Mouse (Mus musculus) retina, adult 2 months (tissue): ENCODE measurements around the gene AI464131.

Source experiments
- DNase-seq: peaks from one replicate; pipeline ENCODE4 v3.0.0-alpha.2; 2012; ENCODE audit warnings: low read depth, low spot score

The AI464131 gene

DNA sequence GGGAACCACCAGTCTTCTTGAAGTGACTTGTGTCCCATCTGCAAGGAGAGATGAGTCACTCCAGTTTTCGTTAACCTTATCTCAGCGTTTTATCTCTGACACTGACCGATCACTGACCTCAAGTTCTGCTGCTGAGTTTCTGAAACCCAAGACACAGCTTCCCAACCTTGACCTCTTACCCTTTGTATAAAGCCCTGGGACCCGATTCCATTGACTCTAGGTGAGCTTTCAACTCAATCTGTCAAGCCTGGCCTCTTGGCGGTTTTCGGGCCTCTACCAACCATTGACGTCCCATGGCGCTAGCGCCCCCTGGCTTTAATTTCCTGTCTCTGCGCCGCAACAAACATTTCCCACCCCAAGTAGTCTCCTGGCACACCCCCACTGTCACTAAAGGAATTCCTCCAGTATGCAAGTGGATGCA is 2.3 kb upstream of the AI464131 start:
- DNase-seq = no peak

DNA sequence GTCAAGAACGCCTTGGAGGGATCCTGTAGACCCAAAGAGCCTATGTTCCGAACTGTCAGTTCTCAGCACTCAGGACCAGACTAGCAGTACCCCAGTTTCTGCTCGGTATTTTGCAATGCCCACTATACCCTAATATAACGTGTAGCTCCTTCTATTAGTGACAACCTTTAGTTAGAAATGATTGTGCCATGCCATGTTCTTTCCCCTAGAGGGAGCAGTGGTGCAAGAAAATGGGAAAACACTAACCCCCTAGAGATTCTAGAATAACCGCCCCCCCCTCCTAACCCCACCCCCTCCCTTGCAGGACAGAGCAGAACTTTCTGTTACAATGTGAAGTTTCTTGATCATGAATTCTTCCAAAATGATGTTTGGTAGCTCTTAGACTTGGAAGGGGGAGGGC is 1.4 kb upstream of the AI464131 start:
- DNase-seq = no peak

- no peak for DNase-seq
These were observed 520 bp downstream of the AI464131 start for GRCm38 (mm10) chr4:41502171-41502940.

DNA sequence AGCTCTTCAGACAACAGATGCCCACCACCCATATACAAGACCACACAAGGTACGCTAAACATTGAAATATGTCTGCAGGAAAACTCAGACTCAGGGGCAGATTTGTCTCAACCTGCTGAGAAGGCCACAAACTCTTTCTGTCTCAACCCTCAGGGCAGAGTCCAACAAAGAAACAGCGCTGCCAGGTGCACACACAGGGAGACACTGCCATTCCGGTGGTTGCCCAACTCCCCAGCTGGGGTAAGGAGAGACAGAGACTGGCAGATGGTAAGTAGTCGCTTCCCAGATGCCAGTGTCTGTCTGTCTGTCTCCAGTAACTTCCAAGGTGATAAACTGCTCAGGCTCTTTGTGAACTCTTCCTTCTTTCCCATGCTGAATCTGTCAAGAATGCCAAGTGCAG is 2.1 kb downstream of the AI464131 start:
- no peak for DNase-seq

DNA sequence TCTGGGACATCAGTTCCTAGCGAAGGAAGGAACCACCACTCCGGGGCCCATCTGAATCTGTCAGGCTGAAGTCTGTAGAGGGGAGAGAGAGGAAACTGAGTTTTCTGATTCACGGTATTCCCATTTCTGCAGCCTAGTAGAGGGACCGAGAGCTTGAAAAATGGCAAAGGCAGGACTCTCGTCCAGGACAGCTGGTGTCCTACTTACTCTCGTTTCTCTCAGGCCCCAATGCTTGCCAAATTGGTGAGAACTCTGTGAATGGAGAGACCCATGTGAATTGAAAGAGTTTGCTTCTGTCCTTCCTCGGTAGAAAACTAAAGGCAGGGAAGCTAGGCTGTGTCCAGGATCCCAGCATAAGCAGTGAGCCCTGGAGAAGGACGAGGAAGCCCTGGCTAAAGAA is 3.3 kb downstream of the AI464131 start:
- DNase-seq = no peak

- DNase-seq = no peak
These were observed 3.9 kb downstream of the AI464131 start for GRCm38 (mm10) chr4:41498921-41499391.

DNA sequence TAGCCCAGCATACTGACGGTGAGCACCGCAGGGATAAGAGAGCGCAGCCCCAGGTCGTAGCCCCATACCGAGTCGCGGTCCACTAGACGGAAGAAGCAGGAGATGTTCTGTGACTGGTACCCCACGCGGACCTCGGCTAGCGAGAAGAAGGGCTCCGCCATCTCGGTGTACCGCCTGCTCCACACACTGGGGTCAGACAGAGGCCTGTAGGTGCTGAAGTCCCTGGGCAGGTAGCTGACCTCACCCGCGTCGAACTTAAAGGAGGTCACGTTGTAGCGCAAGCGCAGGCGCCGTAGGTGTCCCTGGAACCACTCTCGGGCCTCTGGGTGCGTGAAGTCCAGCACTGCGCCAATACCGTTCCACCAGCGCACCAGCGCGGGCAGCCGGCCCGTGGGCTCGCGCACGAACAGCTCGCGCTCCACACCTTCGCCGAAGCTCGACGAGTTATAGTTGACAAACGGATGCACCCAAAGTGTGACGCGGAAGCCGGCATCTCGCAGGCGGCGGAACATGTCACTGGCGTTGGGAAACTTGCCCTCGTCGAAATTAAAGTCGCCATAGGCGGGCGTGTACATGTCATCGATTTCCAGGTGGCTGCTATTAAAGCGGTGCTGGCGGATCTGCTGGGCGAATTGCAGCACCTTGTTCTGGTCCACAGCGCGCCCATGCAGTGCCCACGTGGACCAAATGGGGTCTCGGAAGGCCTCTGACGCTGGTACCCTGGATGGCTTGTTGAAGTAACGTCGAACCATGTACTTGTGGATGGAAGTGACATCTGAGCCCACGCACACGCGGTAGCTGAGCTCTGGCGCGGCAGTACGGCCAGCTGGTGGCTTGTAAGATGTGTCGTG is 4.7 kb downstream of the AI464131 start:
- DNase-seq = no peak

- DNase-seq = no peak
These were observed 5.3 kb downstream of the AI464131 start for GRCm38 (mm10) chr4:41497579-41497978.

DNA sequence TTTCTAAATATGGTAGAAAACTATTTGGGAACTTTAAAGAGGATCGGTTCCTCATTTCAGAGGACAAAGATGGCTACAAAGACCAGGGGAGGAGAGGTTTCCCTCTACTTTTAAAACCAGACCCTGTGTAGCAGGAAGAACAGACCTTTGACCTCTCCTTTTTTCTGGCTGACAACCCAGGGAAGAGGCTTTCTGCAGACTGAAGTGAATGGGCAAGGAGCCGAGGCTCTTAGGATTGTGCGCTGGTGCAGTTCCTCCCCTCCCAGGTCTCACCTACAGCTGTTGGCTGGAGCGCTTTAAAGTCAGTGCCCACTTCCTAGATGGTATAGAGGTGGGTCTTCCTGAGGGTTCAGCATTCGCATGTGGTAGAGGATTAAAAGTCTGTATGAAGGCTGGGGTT is 5.8 kb downstream of the AI464131 start:
- DNase-seq = no peak

DNA sequence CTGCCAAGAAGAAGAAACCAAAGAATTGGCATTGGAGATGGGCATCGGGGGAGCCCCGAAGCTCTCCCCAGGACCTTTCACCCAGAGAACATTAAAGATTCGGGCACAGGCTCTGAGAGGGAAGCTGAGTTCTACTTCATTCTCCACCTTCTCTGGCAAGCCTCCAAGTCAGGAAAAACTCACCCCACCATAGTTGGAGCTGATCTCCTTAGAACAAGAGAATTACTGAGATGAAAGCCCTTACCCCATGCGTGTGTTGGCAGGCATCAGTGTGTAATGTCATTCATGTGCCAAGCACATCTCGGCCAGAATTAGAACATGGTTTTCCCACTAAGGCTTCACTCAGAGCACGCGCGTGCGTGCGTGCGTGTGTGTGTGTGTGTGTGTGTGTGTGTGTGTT is 7.0 kb downstream of the AI464131 start:
- DNase-seq = no peak

DNA sequence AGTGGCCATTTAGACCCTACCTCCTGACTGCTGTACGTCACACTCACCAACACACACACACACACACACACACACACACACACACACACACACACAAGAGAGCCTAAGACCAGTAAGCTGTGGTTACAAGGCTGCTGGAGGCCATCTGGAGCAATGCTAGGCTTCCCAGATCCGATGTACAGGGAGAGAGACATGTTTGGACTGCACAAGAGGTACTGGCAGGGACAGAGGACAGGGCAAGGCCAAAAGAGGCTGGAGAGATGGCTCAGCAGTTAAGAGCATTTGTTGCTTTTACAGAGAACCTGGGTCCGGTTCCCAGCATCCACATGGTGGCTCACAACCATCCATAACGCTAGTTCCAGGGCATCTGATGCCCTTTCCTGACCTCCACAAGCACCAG is 7.8 kb downstream of the AI464131 start:
- no peak for DNase-seq

GRCm38 (mm10) chr4:41494378-41494777 is 8.5 kb downstream of the AI464131 start:
- no peak for DNase-seq

GRCm38 (mm10) chr4:41493464-41494116 is 9.3 kb downstream of the AI464131 start:
- DNase-seq = no peak

DNA sequence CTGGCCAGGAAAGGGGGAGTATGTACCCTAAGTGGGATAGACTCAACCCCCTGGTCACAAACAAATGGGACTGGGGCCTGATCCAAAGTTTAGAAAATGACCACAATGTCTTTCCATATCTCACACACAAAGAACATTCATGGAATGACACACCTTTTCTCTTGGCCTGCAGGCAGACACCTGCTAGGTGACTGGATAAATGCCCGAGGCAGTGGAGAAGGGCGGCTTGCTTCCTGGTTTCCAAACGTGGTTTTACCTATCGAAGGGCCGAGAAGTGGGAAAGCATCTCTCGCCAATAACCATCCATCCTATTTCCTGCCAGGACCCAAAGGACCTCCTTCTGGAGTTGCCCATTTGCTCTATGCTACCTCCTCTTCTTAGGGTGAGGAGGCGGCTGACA is 9.9 kb downstream of the AI464131 start:
- no peak for DNase-seq

DNA sequence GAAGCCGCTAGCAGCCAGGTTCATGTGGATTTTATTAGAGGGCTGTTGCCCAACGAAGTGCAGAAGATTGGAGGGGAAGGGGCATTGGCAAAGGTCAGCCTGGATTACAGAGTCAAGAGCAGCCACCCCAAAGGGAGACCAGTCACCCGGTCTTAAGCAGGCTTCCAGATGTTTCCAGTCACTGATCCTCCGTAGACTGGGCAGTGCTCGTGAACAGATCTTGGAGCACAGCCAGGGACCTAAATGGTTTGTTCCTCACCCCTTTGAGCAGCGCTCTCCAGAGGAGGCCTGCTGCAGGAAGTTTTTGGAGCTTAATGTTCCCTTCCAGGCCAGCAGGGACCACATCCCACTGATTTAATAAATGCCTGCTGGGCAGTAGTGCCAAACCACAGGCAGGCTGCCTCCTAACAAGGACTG is 21.3 kb downstream of the AI464131 start:
- no peak for DNase-seq

GRCm38 (mm10) chr4:41480254-41480653 is 22.6 kb downstream of the AI464131 start:
- no peak for DNase-seq

DNA sequence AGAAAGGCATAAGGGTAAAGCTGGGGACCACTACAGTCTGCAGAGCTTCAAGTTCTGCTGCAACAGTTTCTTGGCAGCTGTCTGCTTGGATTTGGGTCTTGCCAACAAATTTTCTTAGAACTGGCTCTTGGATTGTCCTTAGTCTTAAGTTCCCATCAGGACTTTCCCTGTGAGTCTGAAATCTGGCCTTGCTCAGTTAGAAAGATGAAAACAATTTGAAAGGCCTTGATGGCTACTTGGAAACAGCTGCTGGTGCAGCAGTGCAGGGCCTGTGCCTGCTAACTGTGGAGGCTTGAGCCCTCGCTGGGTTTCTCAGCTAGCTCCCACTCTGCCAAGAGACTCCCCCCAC is 23.4 kb downstream of the AI464131 start:
- no peak for DNase-seq

DNA sequence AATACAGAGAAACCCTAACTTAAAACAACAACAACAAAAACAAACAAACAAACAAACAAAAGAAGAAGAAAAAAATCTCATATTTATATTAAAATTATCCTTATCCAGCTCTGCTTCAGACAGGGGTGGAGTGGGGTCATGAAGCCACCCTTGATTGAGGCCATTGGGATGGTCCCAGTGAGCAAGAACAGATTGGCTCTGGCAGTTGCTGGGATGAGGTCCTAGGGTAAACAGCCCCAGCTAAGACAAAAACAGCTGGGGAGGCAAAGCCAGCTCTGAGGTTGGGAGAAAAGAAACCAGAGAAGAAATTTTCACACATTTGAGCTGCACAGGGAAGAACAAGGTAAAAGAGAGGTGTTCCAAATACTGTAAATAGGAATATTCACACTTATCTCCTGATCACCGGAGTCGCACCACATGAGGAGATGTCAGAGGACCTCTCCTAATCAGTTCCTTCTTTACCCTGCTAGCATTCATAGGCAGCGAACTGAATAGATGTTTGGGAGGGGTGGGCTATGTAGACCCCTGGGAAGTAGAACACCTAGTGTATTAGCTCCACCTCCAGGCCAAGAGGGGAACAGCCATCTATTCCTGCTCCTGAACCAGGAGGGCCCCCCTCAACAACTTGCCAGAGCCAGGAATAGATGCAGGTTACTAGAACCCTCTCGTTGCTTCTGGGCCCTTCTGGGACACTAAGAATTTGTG is 24.0 kb downstream of the AI464131 start:
- DNase-seq = no peak

DNA sequence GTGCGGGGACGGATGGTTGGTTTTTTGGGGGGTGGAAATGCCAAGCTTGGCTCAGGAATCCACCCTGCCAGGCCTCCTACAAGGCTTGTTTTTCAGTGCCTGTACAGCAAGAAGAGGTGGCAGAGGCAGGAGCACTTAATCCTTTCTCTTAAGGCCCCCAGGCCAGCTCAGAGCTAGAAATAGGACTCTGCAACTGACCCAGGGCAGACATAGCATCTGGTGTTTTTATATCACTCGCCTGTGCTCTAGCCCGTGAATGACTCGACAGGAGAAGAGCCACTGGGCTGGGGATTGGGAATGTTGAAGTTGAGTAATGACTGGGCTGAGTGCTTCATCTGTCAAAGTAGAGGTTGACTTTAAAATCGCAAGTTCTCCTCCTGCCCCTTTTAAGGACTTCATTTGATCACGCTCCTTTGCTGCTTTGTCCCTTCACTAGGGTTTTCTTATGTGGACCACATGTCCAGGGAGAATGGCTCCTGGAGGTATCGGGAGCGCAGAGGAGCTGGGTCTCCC is 25.2 kb downstream of the AI464131 start:
- no peak for DNase-seq

DNA sequence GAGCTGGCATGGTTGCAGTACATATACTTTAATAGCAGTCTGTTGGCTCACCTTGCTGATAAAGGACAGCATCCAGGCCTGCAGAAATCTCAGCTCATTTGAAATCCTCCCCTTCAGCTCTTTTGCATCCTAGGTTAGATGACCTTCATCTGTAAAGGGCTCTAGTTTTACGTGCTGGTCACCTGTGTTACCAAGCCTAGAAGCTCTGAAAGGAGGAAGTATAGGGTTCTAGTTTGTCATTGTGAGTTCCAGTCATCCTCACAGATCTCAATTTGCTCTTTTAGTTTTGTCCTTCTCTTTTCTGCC is 31.5 kb downstream of the AI464131 start:
- DNase-seq = no peak

DNA sequence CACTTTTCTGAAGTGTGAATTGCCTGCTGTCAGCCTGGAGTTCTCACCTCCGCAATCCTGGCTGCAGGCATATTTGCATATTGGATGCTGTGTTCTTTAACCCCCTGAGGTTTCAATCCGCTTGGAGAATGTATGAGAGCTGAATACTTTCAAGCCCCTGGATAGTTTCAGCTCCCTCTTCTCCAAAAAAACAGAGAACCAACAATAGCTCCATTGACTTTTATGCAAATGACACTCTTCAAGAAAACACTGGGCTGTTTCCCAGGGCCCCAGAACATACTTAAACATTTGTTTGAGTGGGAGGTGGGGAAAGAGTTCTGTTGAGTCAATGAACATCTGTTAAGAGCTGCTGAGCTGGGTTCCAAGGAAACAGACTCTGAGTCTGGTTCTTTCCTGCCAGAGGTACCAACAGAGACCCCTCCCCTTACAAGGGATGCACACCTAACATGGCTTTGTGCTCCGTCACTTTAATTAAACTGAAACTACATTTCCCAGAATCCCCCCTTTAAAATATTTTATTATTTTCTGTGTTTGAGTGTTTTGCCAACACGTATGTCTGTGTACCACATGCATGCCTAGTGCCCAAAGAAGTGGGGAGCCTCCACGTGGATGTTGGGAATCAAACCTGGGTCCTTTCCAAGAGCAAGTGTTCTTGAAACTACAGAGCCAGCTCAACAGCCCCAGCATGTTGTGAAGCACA is 32.0 kb downstream of the AI464131 start:
- no peak for DNase-seq
